Mouse (Mus musculus) C2C12 (cell line): ENCODE data around the gene Lsm10.

Experiments used
- CTCF ChIP-seq: IDR thresholded peaks from one replicate; pipeline ENCODE4 v1.5.1; 2011; ENCODE audit not compliant: control insufficient read depth, insufficient read depth, insufficient read length
- FOSL1 ChIP-seq: IDR thresholded peaks from one replicate; pipeline ENCODE4 v1.8.0; 2011; ENCODE audit warnings: mild to moderate bottlenecking, low read length; ENCODE audit not compliant: poor library complexity, insufficient read depth, severe bottlenecking
- MYOG ChIP-seq: IDR thresholded peaks from one replicate; pipeline ENCODE4 v1.6.1; 2011; ENCODE audit not compliant: control insufficient read depth, insufficient read length; ENCODE audit errors: extremely low read depth

DNA sequence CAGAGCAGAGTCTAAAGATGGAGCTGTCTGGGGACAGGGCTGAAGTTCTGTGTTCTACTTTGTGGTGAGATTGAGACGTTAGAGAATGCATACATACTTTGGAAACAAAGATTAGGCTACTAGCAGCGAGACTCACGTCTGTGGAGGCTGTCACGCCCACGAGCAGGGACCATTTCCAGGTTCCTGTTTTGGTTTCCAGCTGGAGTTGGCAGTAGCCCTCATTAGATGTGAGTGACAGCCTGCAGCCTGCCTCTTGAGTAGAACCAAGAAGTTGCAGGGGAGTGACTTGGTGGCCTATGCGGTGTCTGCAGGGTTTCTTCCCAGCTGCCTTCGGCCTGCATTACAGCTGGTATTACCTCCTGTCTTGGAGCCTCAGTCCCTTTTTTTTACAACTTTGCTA is 44.8 kb upstream of the Lsm10 start:
- TF ChIP-seq CTCF (no peak), MYOG (no peak), FOSL1 (no peak)
